Mouse (Mus musculus): ENCODE data around the gene Epb41l4b. TPM values are rescaled to one million over a fixed set of nuclear protein-coding genes. Genes with fewer than 3 reads are reported as not detected.

Gene Epb41l4b
- polyA plus RNA-seq, 1 experiment = 8.7 TPM

- DNase-seq (ENCODE audit: low read depth) = no peak
- no peak for TF ChIP-seq CTCF (IDR thresholded peaks at IDR 0.05; ENCODE audit: borderline replicate concordance, extremely low read depth, insufficient read depth, insufficient read length)
- TF ChIP-seq POLR2A (IDR thresholded peaks at IDR 0.05; ENCODE audit: borderline replicate concordance, extremely low read depth, insufficient read depth, insufficient read length, poor library complexity, severe bottlenecking) = no peak
These were observed 25.4 kb upstream of the Epb41l4b start for GRCm38 (mm10) chr4:57168680-57169079.

GRCm38 (mm10) chr4:57168277-57168676, 25.0 kb upstream of the Epb41l4b start:
- no peak for TF ChIP-seq POLR2A (IDR thresholded peaks at IDR 0.05; ENCODE audit: borderline replicate concordance, extremely low read depth, insufficient read depth, insufficient read length, poor library complexity, severe bottlenecking)
- TF ChIP-seq CTCF (IDR thresholded peaks at IDR 0.05; ENCODE audit: borderline replicate concordance, extremely low read depth, insufficient read depth, insufficient read length) = no peak
- DNase-seq (ENCODE audit: low read depth) = no peak

- TF ChIP-seq CTCF (IDR thresholded peaks at IDR 0.05; ENCODE audit: borderline replicate concordance, extremely low read depth, insufficient read depth, insufficient read length) = peak; percentile 24; the same call in 1 of the 2 replicates
- TF ChIP-seq POLR2A (IDR thresholded peaks at IDR 0.05; ENCODE audit: borderline replicate concordance, extremely low read depth, insufficient read depth, insufficient read length, poor library complexity, severe bottlenecking) = no peak
- peak; percentile 34 for DNase-seq (ENCODE audit: low read depth)
These were observed 24.0 kb upstream of the Epb41l4b start for GRCm38 (mm10) chr4:57166922-57167870.

- DNase-seq (ENCODE audit: low read depth) = peak; percentile 12
- TF ChIP-seq CTCF (IDR thresholded peaks at IDR 0.05; ENCODE audit: borderline replicate concordance, extremely low read depth, insufficient read depth, insufficient read length) = no peak
- TF ChIP-seq POLR2A (IDR thresholded peaks at IDR 0.05; ENCODE audit: borderline replicate concordance, extremely low read depth, insufficient read depth, insufficient read length, poor library complexity, severe bottlenecking) = no peak
These were observed 22.4 kb upstream of the Epb41l4b start for GRCm38 (mm10) chr4:57165654-57166053.

GRCm38 (mm10) chr4:57164578-57165210, 21.5 kb upstream of the Epb41l4b start:
- TF ChIP-seq POLR2A (IDR thresholded peaks at IDR 0.05; ENCODE audit: borderline replicate concordance, extremely low read depth, insufficient read depth, insufficient read length, poor library complexity, severe bottlenecking) = no peak
- no peak for TF ChIP-seq CTCF (IDR thresholded peaks at IDR 0.05; ENCODE audit: borderline replicate concordance, extremely low read depth, insufficient read depth, insufficient read length)
- no peak for DNase-seq (ENCODE audit: low read depth)

GRCm38 (mm10) chr4:57162789-57163722, 19.8 kb upstream of the Epb41l4b start:
- peak; percentile 85 for DNase-seq (ENCODE audit: low read depth)
- no peak for TF ChIP-seq POLR2A (IDR thresholded peaks at IDR 0.05; ENCODE audit: borderline replicate concordance, extremely low read depth, insufficient read depth, insufficient read length, poor library complexity, severe bottlenecking)
- TF ChIP-seq CTCF (IDR thresholded peaks at IDR 0.05; ENCODE audit: borderline replicate concordance, extremely low read depth, insufficient read depth, insufficient read length) = no peak

GRCm38 (mm10) chr4:57160571-57160970, 17.3 kb upstream of the Epb41l4b start:
- peak; percentile 59 for DNase-seq (ENCODE audit: low read depth)
- TF ChIP-seq POLR2A (IDR thresholded peaks at IDR 0.05; ENCODE audit: borderline replicate concordance, extremely low read depth, insufficient read depth, insufficient read length, poor library complexity, severe bottlenecking) = no peak
- no peak for TF ChIP-seq CTCF (IDR thresholded peaks at IDR 0.05; ENCODE audit: borderline replicate concordance, extremely low read depth, insufficient read depth, insufficient read length)

GRCm38 (mm10) chr4:57156549-57157169, 13.4 kb upstream of the Epb41l4b start:
- no peak for DNase-seq (ENCODE audit: low read depth)
- TF ChIP-seq POLR2A (IDR thresholded peaks at IDR 0.05; ENCODE audit: borderline replicate concordance, extremely low read depth, insufficient read depth, insufficient read length, poor library complexity, severe bottlenecking) = no peak
- TF ChIP-seq CTCF (IDR thresholded peaks at IDR 0.05; ENCODE audit: borderline replicate concordance, extremely low read depth, insufficient read depth, insufficient read length) = no peak

GRCm38 (mm10) chr4:57153838-57154237, 10.6 kb upstream of the Epb41l4b start:
- no peak for DNase-seq (ENCODE audit: low read depth)
- no peak for TF ChIP-seq POLR2A (IDR thresholded peaks at IDR 0.05; ENCODE audit: borderline replicate concordance, extremely low read depth, insufficient read depth, insufficient read length, poor library complexity, severe bottlenecking)
- TF ChIP-seq CTCF (IDR thresholded peaks at IDR 0.05; ENCODE audit: borderline replicate concordance, extremely low read depth, insufficient read depth, insufficient read length) = no peak

GRCm38 (mm10) chr4:57153068-57153835, 10.0 kb upstream of the Epb41l4b start:
- TF ChIP-seq POLR2A (IDR thresholded peaks at IDR 0.05; ENCODE audit: borderline replicate concordance, extremely low read depth, insufficient read depth, insufficient read length, poor library complexity, severe bottlenecking) (no peak), CTCF (IDR thresholded peaks at IDR 0.05; ENCODE audit: borderline replicate concordance, extremely low read depth, insufficient read depth, insufficient read length) (no peak)
- peak; percentile 71 for DNase-seq (ENCODE audit: low read depth)

Measured in brain, embryonic 14.5 days (tissue).